Mouse (Mus musculus): ENCODE measurements at regions not wholly inside any gene's neighbourhood (a gene's known extent, or its start where the extent isn't known, plus 50 kb on each side); places are given as distances from the start of the nearest gene placed in this dataset.

DNA sequence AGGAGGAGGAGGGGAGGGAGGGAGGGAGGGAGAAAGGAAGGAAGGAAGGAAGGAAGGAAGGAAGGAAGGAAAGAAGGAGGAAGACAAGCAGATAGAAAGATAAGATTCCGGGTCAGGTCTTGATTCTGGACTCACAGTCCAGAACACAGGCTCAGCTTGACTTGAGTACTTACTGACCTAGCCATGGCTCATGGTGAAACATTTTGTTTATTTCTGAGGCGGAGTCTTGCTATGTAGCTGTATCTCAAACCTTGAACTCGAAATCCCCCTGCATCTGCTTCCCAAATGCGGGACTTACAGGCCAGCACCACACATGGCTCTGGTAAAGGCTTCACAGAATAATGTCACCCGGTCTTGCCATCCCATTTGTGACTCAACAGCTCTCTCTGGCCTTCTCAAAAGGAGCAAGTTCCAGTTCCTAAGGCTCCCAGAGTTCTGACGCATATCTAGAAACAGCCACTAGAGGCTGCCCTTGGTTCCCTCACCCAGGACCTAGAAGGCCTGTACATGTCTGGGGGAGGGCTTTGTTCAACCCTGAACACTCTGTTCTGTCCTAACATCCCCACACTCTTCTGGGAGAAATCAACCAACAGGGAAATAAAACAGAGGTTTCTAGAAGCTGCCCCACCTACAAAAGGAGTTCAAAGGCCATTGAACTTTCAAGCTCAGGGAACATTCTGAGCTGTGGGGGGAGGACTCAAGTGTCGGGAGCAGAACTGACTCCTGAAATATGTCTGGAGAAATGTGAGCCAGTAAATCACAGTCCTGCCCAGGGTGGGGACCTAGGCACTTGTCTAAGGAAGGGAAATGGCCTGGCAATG, 56.2 kb upstream of the Akap13 start:
- CTCF ChIA-PET: interaction anchor here (0.6 to 0.8 kb wide), 3 partner anchors 13 to 192 kb away, joined by 3 to 7 read pairs (median 7); no protein-coding TSS in a partner anchor

DNA sequence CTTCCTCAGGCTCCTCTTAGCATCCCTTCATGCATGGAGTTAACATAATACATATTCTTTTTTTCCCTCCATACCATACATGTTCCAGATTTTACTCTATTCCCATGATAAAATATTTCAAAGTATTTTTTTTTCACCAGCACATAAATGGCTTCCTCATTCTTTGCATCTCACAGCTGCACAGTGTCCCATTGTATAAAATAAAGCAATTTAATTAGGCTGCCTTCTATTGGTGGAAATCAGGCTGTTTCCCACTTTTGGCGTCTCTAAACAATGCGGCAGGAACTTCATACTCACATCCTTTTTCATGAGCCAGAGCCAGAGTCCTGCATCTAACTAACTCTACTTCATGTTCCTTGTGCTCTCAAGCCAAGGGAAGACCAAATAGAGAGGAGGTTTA, 54.9 kb upstream of the Akap13 start:
- CTCF ChIA-PET: no interaction called here

DNA sequence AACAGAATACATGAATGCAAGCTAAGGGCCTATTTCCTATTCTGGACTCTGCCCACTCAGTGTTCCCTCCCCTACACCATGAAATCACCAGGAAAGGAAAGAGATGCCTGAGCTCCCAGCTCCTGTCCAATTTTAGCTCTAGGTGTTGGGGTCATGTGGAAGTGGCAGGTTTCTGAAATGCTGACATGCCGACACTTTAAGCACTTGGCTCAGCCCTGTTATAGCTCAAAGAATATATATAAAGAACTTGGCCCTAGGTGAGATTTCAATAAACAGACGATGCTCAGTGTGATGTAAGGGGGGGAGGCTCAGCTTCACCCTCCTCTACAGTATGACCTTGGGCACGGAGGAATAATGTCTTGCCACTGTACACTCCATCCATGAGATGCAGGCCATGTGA, 50.4 kb upstream of the Akap13 start:
- CTCF ChIA-PET: interaction anchor here (0.6 kb wide), 1 partner anchor 36 kb away, joined by 6 read pairs; no protein-coding TSS in a partner anchor

All from spleen, embryonic (tissue).